Mouse (Mus musculus) c-Kit-positive CD71-positive TER-119-negative erythroid progenitor cells, embryonic 14.5 days (primary cell): Measurements from ENCODE around the gene Nectin2.

Experiments
- DNase-seq: peaks from one replicate; pipeline ENCODE4 v3.0.0-alpha.2; 2013; ENCODE audit warnings: low read depth

The Nectin2 gene

DNA sequence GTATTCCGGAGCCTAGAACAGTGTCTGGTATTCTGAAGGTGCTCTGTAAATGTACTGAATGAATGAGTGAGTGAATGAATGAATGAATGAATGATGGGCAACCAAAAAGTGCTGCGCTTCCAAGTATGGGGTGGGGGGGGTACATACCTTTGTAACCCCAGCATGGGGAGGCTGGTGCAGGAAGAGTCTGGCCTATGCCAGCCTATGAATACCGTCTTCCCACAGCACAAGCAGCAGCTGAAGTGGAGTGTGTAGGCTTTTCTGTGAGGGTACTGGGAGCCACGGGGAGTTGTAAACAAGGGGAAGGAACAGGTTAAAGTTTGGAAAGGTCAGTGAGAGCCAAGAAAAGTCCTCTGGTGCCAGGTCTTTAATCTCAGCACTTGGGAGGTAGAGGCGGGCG is 6.5 kb downstream of the Nectin2 start:
- DNase-seq, result no peak

DNA sequence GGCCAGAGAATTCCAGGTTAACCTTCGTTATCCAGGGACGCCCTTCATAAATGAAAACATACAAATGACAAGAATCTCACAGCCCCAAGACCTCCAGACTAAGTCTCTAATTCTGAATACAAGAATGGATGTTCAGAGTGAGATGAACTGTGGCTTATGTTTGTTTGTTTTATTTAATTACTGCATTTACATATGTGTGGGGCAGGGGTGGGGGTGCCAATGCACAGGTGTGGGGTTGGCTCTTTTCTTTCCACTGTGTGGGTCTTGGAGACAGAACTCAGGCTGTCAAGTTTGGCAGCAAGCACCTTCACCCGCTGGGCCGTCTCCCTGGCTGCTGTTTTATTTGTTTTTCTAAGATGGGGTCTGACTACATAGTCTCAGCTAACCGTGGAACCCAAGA is 7.8 kb downstream of the Nectin2 start:
- no peak for DNase-seq

DNA sequence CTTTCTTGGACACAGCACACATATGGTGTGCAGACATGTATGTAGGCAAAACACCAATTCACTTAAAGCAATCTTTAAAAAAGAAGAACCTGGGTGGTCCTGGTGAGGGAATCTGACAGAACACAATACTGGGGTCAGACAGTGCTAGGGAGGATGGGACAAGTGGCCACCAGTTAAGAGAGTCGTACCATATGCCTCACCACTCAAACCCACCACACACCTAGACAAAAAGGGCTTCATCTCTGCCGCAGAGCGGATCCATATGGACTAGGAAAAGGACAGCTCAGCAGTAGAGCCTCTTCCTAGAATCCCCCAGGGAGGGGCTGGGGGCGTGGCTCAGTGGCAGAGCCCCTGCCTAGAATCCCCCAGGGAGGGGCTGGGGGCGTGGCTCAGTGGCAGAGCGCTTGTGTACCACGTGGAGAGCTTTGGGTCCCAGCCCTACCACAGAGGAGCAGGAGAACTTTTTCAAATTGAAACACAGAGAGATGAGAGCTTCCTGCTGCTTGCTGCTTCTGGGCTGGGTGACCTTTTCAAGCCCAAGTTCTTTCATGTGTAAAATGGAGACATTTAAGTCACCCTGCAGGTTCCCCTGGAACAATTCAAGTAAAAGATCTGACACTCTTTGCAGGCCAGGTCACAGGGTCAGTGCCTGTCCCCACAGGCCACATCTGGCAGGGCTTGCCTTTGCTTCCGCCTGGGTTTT is 8.8 kb downstream of the Nectin2 start:
- DNase-seq, result no peak

DNA sequence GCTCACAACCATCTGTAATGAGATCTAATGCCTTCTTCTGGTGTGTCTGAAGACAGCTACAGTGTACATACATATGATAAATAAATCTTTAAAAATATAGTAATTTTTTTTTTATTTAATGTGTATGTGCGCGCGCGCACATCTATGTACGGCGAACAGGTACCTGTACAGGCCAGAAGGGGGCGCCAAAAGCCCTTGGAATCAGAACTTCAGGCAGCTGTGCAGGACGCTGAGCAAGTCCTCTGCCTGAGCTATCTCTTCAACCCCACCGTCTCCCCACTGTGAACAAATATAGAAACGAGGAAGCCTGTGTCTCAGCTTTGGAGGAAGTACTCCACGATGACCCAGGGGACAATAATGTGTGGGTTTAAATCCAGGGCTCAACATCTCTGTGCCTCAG is 10.0 kb downstream of the Nectin2 start:
- DNase-seq, result no peak

DNA sequence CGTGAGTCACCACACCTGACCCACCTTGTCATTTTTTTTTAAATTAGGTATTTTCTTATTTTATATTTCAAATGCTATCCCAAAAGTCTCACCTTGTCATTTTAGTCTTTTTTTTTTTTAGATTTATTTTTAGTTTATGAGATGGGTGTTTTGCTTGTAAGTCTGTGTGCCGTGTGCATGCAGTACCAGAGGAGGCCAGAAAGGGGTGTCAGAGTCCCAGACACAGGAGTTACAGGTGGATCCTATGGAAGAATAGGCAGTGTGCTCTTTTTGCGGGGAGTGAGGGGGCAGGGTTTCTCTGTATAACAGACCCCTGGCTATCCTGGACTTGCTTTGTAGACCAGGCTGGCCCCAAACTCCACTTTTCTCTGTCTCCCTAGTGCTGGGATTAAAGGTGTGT is 11.5 kb downstream of the Nectin2 start:
- DNase-seq, result peak; percentile 27

DNA sequence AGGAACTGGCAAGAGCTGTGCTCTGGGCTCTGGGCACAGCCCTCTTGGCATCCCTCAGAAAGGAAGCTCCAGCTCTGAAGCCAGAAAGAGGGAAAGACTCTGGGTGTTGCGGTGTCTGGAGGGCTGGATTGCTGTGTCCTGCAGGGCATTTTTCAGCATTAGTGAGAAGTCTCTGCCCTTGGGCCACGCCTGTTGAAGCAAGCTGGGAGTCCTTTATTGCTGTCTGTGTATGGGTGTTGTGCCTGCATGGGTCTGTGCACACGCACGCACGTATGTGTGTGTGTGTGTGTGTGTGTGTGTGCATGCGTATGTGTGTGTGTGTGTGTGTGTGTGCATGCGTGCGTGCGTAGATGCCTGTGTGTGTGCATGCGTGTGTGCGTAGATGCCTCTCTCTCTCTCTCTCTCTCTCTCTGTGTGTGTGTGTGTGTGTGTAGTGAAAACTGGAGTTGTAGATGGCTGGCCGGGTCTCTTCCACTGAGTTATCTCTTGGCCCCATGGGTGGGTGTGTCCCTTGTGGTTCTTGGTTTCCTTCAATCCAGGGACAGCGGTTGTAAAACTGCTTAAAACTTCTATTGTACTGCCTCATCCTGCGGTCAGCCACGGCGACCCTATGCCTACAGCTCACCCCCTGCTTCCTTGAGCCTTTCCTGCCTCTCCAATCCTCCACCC is 13.8 kb downstream of the Nectin2 start:
- peak; percentile 78 for DNase-seq

DNA sequence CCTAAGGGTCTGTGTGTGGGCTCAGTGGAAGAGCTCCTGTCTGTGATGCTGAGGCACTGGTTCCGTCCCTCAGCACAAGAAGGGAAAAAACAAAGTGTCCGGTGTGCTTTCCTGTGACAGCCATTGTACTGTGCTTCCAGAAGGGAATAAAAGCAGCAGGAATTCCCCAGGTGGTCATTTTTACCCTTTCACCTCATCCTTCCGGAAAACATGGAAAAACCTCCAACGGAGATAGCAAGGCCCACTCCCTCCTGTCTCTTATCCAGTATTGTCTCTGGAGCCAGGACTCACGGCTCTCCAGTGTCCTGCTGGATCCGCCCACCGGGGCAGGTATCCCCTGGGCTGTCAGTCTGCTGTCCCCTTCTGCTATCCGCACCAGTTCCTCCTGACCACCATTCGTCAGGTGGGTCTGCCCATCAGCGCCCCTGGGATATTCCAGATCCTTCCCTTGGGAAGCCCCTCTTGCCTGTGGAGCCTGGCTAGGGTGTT is 16.1 kb downstream of the Nectin2 start:
- DNase-seq, result no peak

DNA sequence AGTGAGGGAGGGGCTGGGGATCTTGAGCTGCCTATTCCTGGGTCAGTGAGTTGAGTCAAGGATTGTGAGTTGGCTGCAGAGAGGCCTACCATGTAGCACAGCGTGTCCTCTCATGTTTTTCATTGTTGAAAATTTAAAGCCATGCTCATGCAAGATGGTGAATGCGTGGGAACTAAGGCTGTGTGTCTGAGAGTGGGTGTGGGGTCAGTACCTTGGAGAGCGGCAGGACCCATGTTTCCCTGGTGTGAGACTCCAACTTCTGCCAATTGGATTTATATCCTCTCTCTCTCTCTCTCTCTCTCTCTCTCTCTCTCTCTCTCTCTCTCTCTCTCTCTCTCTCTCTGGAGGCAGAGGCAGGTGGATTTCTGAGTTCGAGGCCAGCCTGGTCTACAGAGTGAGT is 23.7 kb downstream of the Nectin2 start:
- DNase-seq, result no peak

DNA sequence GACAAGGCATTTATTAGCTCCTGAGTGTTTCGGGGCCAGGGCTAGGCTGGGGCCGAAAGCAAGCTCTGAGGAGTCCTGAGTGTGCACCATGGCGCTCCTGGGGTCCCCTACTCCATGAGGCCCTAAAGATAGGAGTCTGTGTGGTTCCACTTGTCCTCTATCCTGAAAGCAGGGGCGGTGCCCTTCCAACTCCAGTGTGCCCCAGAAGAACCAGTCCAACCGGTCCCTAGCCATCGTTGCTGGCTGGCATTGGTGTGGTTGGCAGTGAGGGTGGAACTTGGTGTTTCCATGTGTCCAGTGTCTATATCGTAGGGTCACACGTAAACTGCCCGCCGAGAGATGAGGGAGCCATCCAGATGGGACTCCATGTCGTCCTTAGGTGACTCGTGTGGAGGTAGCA is 26.1 kb downstream of the Nectin2 start:
- DNase-seq, result no peak

DNA sequence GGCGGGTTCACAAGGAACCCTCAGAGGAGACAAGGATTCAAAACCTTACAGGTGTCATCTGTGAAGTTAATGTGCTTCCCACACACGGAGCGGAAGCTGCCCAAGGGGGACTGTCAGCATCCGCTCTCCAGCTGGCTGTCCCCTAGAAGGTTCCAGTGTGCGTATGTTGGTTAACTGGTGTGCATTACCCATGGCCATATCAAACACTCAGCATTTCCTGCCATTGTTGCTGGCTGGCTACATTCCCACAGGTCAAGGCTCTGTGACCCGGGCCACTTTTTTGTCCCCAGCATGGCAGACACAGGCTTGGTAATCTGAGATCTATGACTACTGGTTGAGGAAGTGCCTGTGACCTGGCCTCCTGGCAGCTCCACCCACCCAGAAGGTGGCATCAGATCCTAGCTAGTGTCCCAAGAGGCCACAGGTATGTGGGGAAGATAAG is 27.5 kb downstream of the Nectin2 start:
- DNase-seq, result no peak

DNA sequence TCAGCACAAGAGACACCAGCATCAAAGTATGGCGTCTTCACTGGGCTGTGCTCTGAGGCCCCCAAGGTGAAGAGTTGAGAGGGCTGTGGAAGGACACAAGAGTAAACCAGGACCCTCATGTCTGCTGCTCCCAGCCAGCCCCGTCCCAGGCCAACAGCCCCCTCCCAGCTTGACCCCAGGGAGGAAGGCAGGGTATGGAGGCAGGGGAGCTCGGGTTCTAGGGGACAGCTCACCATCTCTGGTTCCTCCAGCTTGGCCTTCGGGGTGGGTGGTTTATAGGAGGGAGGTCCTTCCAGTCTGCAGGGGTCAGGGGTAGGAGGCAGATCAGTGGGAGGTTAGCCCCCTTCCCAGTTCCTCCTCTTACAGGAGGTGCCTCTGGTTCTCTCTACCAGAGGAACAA is 31.1 kb downstream of the Nectin2 start:
- DNase-seq, result no peak

DNA sequence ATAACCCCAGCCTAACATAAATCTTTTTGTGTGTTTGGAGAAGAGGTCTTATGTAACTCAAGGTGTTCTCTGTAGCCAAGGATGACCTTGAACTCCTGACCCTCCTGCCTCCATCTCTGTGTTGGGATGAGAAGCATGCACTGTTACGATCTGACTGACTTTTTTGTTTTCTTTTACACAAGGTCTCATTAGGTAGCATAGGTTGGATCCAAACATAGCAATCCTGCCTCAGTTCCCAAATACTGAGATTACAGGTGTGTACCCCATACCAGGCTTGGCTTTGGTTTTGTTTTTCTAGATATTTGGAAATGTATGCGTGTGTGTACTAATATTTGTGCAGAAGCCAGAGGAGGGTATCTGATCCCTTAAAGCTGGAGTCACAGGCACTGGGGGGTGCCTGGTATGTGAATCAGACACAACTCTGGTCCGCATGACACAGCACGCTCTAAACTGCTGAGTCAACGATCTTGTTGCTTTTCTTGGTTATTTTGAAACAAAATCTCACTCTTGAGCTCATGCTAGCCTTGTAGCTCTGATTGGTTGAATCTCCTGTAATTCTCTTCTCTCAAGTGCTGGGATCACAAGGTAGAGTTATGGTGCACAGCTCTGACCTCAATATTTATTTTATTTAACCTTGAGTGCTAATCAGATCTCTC is 31.9 kb downstream of the Nectin2 start:
- DNase-seq, result no peak

DNA sequence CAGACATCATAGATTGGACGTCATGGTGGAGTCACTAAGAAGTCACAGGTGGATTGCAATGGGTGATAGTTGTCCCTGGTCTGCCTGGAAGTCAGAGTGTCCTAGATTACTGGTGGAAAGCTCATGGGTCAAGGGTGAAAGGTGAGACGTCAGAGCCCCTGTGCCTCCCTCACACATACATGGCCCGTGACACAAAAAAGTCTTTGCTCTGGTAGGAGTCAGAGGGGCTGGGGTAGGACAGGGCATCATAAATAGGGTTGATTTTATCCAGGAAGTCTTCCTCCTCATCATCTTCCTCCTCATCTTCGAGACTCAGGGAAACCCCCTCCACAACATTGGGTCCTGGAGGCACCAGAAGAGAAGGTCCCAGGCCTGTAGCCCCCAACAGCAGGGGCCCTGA is 32.9 kb downstream of the Nectin2 start:
- DNase-seq, result no peak

DNA sequence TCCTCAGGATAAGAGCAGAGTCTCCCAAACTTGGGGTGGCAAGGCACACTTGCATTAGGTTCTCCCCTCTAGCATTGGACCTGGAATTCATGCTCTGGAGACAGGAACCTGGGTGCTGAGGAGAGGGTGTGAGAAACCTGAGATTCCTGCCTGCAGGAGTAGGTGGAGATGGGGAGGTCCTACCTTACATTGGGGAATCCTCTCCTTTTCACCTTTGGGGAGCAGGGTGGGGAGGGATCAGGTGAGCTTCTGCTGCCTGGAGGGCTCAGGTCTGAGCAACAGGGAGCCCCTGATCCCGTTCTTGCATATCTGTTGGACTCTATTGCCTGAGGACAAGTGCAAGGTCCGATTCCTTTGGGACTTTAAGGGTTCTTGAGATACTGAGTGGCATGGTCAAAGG is 33.5 kb downstream of the Nectin2 start:
- no peak for DNase-seq

DNA sequence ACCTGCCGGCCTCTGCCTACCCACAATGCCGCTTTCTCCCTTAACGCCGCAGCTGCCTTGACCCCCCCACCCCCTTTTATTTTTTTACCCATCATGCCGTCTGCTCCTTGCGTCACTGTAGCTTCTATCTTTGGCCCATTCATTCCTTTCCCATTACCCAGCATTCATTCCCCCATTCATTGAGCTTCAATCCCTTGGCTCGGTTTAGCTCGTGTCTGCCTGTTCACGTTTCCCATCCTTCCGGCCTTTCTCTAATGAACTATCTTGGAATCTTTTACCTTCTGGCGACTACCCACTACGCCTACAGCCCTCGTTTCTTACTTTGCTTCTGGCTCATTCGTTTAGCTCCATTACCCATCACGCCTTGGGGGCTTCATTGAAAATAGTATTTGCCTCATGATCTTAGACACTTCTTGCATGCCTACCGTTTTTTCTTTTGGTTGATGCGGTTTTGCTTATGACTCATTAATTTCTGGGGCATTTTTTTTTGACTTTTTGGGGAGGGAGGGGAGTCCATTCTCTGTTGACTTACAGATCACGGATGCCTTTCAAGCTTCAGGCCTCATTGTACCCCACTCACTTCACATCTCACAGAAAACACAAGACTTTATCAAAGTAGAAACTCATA is 34.1 kb downstream of the Nectin2 start:
- DNase-seq, result no peak

DNA sequence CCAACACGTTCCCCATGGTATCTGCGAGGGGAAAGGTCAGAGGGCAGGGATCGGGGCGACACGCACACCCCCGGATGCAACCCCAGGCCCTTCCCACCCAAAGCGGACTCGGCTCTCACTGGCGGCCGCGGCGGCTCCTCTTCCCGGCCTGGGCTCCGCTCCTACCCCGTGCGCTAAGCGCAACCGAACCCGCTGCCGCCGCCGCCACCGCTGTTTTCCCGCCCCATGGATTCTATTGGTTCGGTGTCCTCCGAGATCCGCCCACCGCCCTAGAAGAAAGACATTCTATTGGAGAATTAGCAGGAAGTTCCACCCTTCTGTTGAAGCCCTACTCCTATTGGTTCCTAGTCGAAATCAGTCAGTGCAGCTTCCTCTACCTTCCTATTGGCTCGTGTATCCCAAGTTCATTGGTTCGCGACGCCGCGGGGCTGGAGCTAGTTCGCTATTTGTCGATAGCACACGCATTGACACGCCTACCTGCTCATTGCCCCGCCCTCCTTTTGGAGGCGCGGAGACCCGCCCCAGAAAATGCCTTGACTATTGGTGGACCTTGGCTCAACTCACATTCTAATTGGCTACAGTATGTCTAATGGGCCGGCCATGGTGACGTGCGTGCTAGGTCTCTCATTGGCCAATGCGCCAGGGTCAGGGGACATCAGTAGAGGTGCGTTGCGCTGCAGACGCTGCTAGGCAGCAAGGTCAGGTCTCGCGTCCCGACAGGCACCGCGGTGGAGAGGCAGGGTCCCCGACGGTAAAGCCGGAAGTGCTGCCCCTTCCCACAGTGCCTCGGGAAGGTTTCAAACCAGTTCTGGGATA is 34.8 kb downstream of the Nectin2 start, which contains the start of gene Tomm40:
TSS of gene Tomm40 (minus strand) at position 200 of the 816 bp plus-strand sequence.
- peak; percentile 100 for DNase-seq

DNA sequence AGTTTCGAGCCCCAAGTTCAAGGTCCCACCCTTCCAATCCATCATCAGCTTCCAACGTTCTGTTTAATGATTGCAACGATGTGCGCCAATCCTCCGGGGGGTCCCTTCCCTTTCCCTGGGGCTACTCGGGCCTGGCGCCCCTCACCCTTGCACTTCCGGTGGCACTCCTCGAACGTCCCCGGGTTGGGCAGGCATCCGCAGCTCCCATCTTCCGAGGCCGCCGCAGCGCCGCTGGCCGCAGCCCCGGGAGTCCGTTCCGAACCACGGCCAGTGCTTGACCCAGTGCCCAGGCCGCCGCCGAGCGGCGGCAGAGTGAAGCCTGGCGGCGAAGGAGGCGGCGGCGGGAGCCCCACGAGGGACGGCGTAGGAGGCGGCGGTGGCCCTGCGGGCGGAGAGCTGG is 35.4 kb downstream of the Nectin2 start:
- no peak for DNase-seq

DNA sequence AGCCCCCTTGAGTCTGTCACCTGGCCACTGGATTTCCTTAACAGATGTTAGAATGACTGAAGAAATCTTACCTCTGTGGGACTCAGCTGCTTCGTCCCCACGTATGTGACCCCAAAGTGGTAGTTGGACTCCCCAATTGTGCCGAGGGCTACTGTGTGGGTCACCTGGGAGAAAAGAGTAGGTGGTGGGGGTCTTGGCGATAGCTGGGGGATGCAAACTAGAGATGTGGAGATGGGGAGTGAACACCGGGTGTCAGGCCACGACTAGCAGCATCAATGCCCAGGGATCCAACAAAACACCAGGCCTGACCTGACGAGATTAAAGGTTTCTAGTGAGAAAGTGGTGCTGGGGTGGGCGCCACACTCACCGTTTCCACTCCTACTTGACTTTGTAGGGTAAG is 36.7 kb downstream of the Nectin2 start:
- DNase-seq, result no peak

DNA sequence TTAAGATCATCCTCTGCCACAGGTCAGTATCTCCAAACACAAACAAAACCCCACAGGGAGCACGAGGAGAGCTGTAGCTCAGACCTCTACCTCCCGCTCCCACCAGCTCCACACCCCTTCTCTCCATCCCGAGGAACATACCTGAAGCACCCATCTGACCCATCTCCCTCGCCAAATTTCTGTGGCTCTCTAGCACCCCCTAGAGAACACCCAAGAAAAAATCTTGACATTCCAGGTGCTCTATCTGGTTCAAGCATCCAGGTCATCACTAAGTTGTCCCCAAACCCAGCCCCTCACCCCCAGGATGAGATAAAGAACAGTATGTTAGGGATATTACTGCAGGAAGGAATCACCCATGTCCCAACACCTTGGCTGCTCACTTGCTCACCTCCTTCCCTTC is 37.1 kb downstream of the Nectin2 start:
- no peak for DNase-seq

DNA sequence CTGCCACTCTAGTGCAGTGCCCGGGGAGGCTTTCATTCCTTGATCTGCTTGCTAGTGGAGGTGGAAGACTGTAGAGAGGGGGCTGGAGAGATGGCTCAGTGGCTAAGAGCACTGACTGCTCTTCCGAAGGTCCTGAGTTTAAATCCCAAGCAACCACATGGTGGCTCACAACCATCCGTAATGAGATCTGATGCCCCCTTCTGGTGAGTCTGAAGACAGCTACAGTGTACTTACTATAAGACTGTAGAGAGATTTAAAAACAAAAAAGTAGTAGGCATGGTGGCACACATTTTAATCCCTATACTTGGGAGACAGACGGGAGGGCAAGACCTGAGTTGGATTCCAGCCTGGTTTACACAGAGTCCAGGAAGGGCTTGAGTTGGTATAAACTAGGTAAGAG is 37.9 kb downstream of the Nectin2 start:
- DNase-seq, result no peak

DNA sequence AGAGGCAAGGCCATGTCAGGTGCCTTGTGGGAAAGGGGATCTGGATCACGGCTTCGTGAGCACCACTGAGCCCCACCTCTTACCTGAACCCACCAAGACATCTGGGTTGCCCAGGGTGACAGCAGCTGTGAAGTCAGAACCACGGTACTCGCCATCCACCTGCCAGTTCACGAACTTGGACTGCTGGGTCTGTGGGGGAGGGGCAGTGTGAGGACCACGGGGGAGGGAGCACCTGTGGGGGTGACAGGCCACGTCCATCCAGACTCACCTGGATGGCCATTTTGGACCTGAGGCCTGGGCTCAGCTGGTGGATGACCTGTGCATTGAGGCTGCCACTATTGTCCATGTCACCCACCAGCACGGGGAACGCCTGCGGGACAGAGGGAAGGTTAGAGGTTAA is 39.6 kb downstream of the Nectin2 start:
- DNase-seq, result no peak

DNA sequence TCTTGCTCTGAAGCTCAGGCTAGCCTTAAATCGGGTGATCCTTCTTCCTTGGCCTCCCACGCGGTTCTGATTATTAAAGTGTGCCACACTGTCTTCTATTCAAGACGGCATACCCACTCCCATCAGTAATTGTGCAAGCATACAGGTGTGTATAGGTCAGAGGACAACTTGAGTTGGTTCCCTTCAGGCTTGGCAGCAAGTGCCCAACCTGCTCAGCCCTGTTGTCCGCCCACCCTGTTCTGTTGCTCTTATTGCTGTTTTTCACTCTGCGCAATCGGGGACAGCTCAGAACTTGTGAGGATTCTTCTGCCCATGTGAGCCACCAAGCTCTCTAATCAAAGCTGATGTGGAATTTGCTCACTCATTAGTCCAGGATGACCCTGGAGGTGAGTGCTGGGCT is 45.0 kb downstream of the Nectin2 start:
- DNase-seq, result no peak
